Comparison of ENCODE assay signal across 15 mouse cellular contexts in the genomic region with DNA sequence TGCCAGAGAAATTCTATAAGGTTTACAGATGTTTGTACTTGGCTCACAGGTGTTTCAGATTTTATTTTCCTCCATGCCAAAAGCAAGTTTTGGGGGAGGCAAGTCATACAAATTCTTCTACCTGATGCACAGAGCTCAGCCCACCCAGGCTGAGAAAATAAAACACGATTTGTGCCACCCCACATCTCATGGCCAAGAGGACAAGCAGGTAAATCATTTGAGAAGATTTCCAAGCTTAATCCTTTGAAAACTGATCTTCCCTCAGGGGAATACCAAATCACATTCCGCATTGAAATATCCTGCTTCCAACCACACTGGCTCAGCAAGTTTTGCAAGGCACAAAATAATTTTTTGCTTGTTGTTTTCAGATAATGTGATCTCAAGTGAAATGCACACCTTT.
"Had no signal": no experiment of that assay in that cellular context is flagged by ENCODE, and none has a peak within 500 bp of the region (broad histone marks: within the 10 kb centered on the region; RNA-seq: fewer than 3 reads in every experiment).

No protein-coding gene starts in this region.

- H3K4me2 ChIP-seq: liver, embryonic 15.5 days; neural tube, embryonic 13.5 days had no signal

- ATAC-seq: intestine, postnatal 0 days; lung, postnatal 0 days; midbrain, embryonic 16.5 days had no signal

- H3K36me3 ChIP-seq: liver, embryonic 15.5 days; midbrain, embryonic 10.5 days; neural tube, embryonic 13.5 days had no signal

- DNase-seq: kidney, adult 8-10 months; kidney, postnatal 25 days; layer of hippocampus, adult 9-11 months; layer of hippocampus, postnatal 36 days; lung, adult 2 months; lung, postnatal 36 days; right cerebral cortex, adult 18-20 months; right cerebral cortex, postnatal 25 days; thymus, postnatal 4 days had no signal

- H3K9me3 ChIP-seq: liver, embryonic 15.5 days; midbrain, embryonic 10.5 days; neural tube, embryonic 13.5 days had no signal

- H3K9ac ChIP-seq: liver, embryonic 15.5 days; neural tube, embryonic 13.5 days had no signal

- H3K27ac ChIP-seq: liver, embryonic 15.5 days; midbrain, embryonic 10.5 days; neural tube, embryonic 13.5 days had no signal

- H3K4me1 ChIP-seq: liver, embryonic 15.5 days; neural tube, embryonic 13.5 days had no signal

- H3K4me3 ChIP-seq: liver, embryonic 15.5 days; midbrain, embryonic 10.5 days; neural tube, embryonic 13.5 days had no signal

- H3K27me3 ChIP-seq: liver, embryonic 15.5 days; neural tube, embryonic 13.5 days had no signal
